Mouse (Mus musculus): ENCODE results near the gene Pnliprp2.

Gene Pnliprp2

GRCm38 (mm10) chr19:58759423-58759822, at the start of gene Pnliprp2:
TSS of gene Pnliprp2 (plus strand) at chr19:58759719.
- no peak for DNase-seq (ENCODE audit: low spot score)

GRCm38 (mm10) chr19:58717925-58718324, 41.6 kb upstream of the Pnliprp2 start:
- no peak for DNase-seq (ENCODE audit: low spot score)

GRCm38 (mm10) chr19:58720439-58720838, 39.1 kb upstream of the Pnliprp2 start:
- no peak for DNase-seq (ENCODE audit: low spot score)

- DNase-seq (ENCODE audit: low spot score), result no peak
Measured at GRCm38 (mm10) chr19:58726551-58726950, 33.0 kb upstream of the Pnliprp2 start.

GRCm38 (mm10) chr19:58727756-58728155, 31.8 kb upstream of the Pnliprp2 start:
- no peak for DNase-seq (ENCODE audit: low spot score)

GRCm38 (mm10) chr19:58728445-58729031, 31.0 kb upstream of the Pnliprp2 start, which contains the start of gene Pnliprp1:
TSS of gene Pnliprp1 (plus strand) at chr19:58728887.
- no peak for DNase-seq (ENCODE audit: low spot score)

- no peak for DNase-seq (ENCODE audit: low spot score)
Measured at GRCm38 (mm10) chr19:58733216-58733615, 26.3 kb upstream of the Pnliprp2 start.

- no peak for DNase-seq (ENCODE audit: low spot score)
Measured at GRCm38 (mm10) chr19:58738111-58738510, 21.4 kb upstream of the Pnliprp2 start.

- no peak for DNase-seq (ENCODE audit: low spot score)
Measured at GRCm38 (mm10) chr19:58741036-58741435, 18.5 kb upstream of the Pnliprp2 start.

GRCm38 (mm10) chr19:58742711-58743110, 16.8 kb upstream of the Pnliprp2 start:
- no peak for DNase-seq (ENCODE audit: low spot score)

GRCm38 (mm10) chr19:58743736-58744135, 15.8 kb upstream of the Pnliprp2 start:
- no peak for DNase-seq (ENCODE audit: low spot score)

GRCm38 (mm10) chr19:58747498-58748000, 12.0 kb upstream of the Pnliprp2 start:
- DNase-seq (ENCODE audit: low spot score), result no peak

GRCm38 (mm10) chr19:58750822-58751221, 8.7 kb upstream of the Pnliprp2 start:
- no peak for DNase-seq (ENCODE audit: low spot score)

- no peak for DNase-seq (ENCODE audit: low spot score)
Measured at GRCm38 (mm10) chr19:58751504-58751903, 8.0 kb upstream of the Pnliprp2 start.

GRCm38 (mm10) chr19:58758871-58759270, 648 bp upstream of the Pnliprp2 start:
- DNase-seq (ENCODE audit: low spot score), result no peak

- no peak for DNase-seq (ENCODE audit: low spot score)
Measured at GRCm38 (mm10) chr19:58762316-58762715, 2.8 kb downstream of the Pnliprp2 start.

- DNase-seq (ENCODE audit: low spot score), result no peak
Measured at GRCm38 (mm10) chr19:58762848-58763541, 3.5 kb downstream of the Pnliprp2 start.

- DNase-seq (ENCODE audit: low spot score), result no peak
Measured at GRCm38 (mm10) chr19:58767329-58767728, 7.8 kb downstream of the Pnliprp2 start.

- no peak for DNase-seq (ENCODE audit: low spot score)
Measured at GRCm38 (mm10) chr19:58776461-58776860, 16.9 kb downstream of the Pnliprp2 start.

- DNase-seq (ENCODE audit: low spot score), result no peak
Measured at GRCm38 (mm10) chr19:58781566-58781965, 22.0 kb downstream of the Pnliprp2 start.

- no peak for DNase-seq (ENCODE audit: low spot score)
Measured at GRCm38 (mm10) chr19:58783938-58784337, 24.4 kb downstream of the Pnliprp2 start.

- DNase-seq (ENCODE audit: low spot score), result no peak
Measured at GRCm38 (mm10) chr19:58789194-58789593, 29.7 kb downstream of the Pnliprp2 start.

GRCm38 (mm10) chr19:58794284-58794683, 34.8 kb downstream of the Pnliprp2 start, which contains the start of gene 1700019N19Rik:
TSS of gene 1700019N19Rik (minus strand) at chr19:58794461.
- DNase-seq (ENCODE audit: low spot score), result no peak
